Mouse (Mus musculus) gastrocnemius, postnatal 14 days (tissue): ENCODE measurements around the gene Fcho2. TPM values are rescaled to one million over a fixed set of nuclear protein-coding genes. Genes with fewer than 3 reads are reported as not detected.
A peak's percentile ranks its signal among the peaks of the same experiment; 100 is the strongest.

Source experiments
- DNase-seq: peaks from one replicate; pipeline ENCODE4 v3.0.0; 2021; ENCODE audit warnings: mixed read lengths
- intact Hi-C: fragments of 180-260 bp; cut with DNase I; formaldehyde crosslinking; loops from one replicate; pipeline ENCODE4 v1.15.1; 2025; ENCODE audit warnings: low total_unique reads
- total RNA-seq, 2 experiments: library from RNA; stranded (reverse); gene quantifications; 2 replicates each; pipeline ENCODE4 v1.2.3; 2021

Gene Fcho2
- total RNA-seq, 2 experiments from 2014 or later = 22.2 to 24.4 TPM

DNA sequence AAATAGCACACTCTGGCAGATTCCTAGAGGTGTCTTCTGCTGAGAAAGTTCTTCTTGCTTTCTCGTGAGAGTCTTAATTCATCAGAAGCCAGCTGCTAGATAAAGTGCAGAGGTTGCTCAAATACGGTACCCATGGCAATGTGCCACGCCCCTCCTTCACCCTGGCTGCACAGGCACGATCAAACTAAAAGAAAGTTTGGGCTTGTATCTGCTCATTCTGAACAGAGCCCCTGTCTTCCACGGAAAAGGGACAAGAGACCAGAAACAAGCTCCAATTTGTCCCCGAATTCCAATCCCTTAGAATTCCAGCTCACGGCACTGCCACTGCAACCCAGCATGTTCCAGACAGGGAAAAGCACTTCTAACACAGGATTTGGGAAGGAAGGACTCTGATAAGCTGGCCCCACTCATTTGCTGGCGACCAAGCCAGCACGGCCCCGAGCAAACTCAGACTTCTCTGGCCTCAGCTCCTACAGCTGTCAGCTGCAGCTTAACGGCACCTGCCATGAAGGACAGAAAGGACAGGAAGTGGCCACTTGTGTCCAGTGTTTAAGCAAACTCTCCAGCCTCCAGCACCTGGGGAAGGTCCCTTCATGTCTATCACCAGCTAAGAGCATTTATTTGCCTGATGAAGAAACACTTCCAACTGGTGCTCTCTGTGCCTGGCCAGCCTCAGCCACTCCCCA, 125.5 kb downstream of the Fcho2 start:
- intact Hi-C loops = no loop called here

DNA sequence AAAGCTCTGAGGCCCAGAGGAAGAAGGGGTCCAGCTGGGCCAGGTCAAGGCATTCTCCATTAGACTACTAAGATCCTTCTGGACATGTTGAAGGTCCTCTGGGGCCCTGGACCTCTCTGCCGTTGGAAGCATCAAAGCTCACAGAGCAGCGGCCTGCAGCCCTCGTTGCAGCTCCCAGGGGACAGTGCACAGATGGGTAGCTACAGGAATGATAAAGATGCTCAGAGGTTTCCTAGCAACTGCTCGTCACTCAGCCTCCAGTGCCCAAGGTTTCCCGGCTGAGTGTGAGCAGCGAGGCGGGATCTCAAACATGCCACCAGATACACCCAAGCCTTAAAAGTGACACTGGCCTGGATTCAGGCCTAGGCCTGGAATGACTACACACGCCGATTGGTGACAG, 127.3 kb downstream of the Fcho2 start:
- no peak for DNase-seq
- intact Hi-C loops = no loop called here

More for the DNA sequence above, 125.5 kb downstream of the Fcho2 start:
- DNase-seq = peak; percentile 44

DNA sequence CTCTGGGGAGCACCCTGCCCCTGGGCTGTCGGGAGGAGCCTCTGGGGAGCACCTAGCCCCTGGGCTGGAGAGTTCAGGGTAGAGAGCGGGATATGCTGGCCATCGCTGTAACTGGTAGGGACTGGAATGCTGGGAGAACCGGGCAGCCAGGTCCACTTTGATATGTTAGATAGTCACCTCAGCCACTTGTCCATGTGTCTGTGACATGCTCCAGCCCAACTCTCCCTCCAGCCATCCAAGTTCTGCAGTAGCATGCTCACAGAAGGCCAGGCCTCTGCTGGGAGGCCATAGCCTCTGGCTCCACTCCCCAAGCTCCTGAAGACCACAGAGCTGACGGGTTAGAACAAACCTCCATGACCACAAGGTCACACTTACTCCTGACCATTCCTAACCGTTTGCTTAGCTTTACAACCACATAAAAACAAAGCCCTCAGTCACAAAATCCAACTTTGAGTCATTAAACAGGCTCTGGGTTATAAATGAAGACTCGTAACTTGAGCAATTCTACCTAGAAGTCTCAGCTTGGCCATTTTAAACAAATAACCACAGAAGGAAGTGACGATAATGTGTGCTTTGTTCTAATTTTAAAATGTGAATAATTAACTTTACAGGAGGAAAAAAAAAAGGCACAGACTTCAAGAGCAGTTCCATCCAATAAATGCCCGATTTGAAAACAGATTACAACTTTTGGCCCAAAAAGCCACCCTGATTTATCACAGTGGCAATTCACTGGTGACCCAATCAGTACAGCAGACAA, 130.9 kb downstream of the Fcho2 start:
- intact Hi-C loops = no loop called here
- no peak for DNase-seq

DNA sequence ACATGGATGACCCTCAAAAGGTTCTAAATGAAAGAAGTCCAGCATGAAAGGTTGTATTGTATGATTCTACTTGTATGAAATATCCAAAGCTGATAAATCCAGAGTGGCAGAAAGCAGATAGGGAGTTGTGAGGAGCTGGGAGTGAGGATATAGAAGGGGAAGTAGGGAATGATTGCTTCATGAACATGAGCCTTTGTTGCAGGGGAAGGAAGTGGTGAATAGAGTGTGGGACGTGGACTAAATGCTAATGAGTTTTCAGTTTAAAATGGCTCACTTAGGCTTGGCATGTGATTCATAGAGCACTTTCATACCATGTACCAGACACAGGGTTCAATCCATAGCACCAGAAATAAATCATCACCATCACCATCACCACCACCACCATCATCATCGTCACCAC, 131.8 kb downstream of the Fcho2 start:
- intact Hi-C loops = no loop called here
- DNase-seq = no peak

DNA sequence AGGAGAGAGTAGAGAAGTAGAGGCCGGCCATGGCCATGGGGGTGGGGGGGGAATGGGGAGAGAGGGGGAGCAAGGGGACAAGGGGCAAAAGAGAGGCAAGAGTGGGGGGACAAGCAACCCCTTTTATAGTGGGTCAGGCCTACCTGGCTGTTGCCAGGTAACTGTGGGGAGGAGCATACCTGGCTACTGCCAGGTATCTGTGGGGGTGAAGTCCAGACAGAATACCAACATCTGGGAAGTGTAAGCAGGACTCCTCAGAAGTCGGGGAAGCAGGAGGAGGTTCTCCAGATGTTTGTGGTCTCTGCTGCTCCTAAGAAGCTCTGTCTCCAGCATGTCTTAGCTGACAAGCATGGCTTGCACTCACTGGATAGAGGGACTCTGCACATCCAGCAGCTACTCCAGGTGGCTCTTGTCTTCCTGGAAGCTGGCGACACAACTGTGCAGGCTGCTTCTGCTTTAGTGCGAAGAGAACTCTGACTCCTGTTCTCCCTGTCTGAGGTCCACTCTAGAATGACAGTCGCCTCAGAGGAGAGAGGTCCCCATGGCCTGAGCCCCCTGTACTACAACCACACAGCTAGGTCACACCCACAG, 134.7 kb downstream of the Fcho2 start:
- no peak for DNase-seq
- intact Hi-C loops = no loop called here

DNA sequence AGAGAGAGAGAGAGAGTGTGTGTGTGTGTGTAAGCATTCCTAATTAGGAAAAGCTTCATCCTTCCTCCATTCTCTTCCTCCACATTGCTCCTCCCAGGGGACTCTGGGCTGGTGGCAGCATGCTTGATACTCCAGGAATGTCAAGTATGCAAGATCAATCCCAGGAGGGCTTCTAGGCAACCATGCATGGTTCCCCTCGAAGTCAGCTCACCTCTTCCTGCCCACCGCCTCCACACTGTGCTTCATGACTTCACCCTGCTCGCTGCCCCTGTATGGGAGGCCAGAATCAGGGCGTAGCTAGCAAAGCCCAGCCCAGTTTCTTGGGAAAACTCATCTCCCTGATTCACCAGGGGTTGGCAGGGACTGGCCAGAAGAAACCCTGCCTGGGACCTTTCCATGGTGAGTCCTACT, 135.6 kb downstream of the Fcho2 start:
- DNase-seq = no peak
- intact Hi-C loops = no loop called here

DNA sequence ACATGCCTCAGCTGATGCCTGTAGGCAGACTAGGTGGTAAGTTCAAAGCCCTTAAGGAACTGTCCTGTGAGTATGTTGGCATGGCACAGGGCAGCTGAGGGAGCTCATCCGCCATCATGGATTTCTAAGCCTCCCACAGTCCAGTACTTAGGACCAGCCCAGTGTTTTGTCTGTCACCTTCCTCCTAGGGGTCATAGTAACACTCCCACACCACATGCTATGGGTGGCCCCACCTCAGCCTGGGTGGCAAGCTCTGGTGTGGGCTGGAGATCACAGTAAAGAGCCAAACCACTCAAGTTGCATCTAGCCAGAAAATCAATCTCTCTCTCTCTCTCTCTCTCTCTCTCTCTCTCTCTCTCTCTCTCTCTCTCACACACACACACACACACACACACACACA, 136.0 kb downstream of the Fcho2 start:
- intact Hi-C loops = no loop called here
- DNase-seq = no peak

DNA sequence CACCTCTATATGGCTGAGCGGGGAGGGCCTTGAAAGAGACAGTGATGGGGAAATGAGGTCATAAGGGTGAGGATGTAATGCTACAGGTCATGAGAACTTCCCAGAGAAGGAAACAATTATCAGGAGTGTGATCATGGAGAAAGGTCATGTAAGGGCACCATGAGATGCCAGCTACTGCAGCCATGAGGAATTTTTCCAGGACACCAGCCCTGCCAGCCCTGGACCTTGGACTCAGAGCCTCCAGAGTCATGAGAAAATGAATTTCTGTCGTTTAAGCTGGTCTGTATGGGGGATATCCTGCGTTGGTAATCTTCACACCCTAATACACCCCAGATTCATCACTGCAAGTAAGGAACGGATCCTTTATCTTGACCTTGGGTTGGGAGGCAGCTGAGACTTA, 141.3 kb downstream of the Fcho2 start:
- no peak for DNase-seq
- intact Hi-C loops = no loop called here

Other genes starting within 250 kb of the Fcho2 start
- not detected for gene Tmem174, start 178.0 kb downstream of the Fcho2 start, total RNA-seq
- under 1 TPM; 0.41 to 0.58 TPM for gene Tmem171, start 120.6 kb downstream of the Fcho2 start, total RNA-seq
- gene Tnpo1, start 110.9 kb upstream of the Fcho2 start, total RNA-seq = 10 to 100 TPM; 46.9 to 47.0 TPM
- not detected for gene 1700024P04Rik, start 169.1 kb upstream of the Fcho2 start, total RNA-seq